Comparison of ENCODE assay signal across 13 mouse cellular contexts in genomic region chr15:95334323-95335296, GRCm38 (mm10).
DNase-seq lines count a peak whose midpoint lies in the region; ATAC-seq and TF ChIP-seq lines count a peak whose summit lies in the region.
"Had no signal": no experiment of that assay in that cellular context is flagged by ENCODE, and none has a peak within 500 bp of the region (broad histone marks: within the 10 kb centered on the region; RNA-seq: fewer than 3 reads in every experiment).

No protein-coding gene starts in this region.

- no peaks in the 10 kb centered on the region for H3K9me3 ChIP-seq in hindbrain, embryonic 13.5 days
- H3K9me3 ChIP-seq in midbrain, embryonic 16.5 days (replicated peaks; ENCODE audit: control insufficient read depth, low read length, poor library complexity, severe bottlenecking), result no peaks in the 10 kb centered on the region

- H3K9ac ChIP-seq in hindbrain, embryonic 13.5 days, result no peak overlapping the region
- H3K9ac ChIP-seq in midbrain, embryonic 16.5 days (ENCODE audit: low read depth, low read length), result peak overlapping the region; percentile 41; the same call in 1 of the 2 replicates

- WGBS in hindbrain, embryonic 13.5 days, result 63% methylated on average over 11 of the region's 11 CpGs
- WGBS in midbrain, embryonic 16.5 days, result 63% methylated on average over 11 of the region's 11 CpGs
- 87% methylated on average over 11 of the region's 11 CpGs for WGBS in kidney, adult 2 months

- TF ChIP-seq CTCF in cortical plate, adult 2 months (IDR thresholded peaks at IDR 0.05; ENCODE audit: extremely low read depth, insufficient read depth, low read length), result no peak
- TF ChIP-seq CTCF in kidney, adult 2 months (conservative IDR thresholded peaks at IDR 0.05; ENCODE audit: insufficient read depth, insufficient read length, low read depth, low read length), result no peak

- H3K36me3 ChIP-seq in hindbrain, embryonic 13.5 days, result no peaks in the 10 kb centered on the region
- H3K36me3 ChIP-seq in midbrain, embryonic 16.5 days (ENCODE audit: control insufficient read depth, insufficient read depth, low read length), result no peaks in the 10 kb centered on the region
- no peaks in the 10 kb centered on the region for H3K36me3 ChIP-seq in kidney, adult 2 months (ENCODE audit: control insufficient read depth, insufficient read depth, low read length)
- H3K36me3 ChIP-seq: G1E had no signal

- H3K27me3 ChIP-seq in hindbrain, embryonic 13.5 days, result no peaks in the 10 kb centered on the region
- no peaks in the 10 kb centered on the region for H3K27me3 ChIP-seq in midbrain, embryonic 16.5 days (ENCODE audit: control insufficient read depth, insufficient read depth, low read depth, low read length)
- H3K27me3 ChIP-seq in kidney, adult 2 months (replicated peaks; ENCODE audit: control insufficient read depth, insufficient read depth, low read length), result no peaks in the 10 kb centered on the region

- intact Hi-C loops in heart, postnatal 14 days (cut with DNase I), result no loop called here

- TF ChIP-seq POLR2A in cortical plate, adult 2 months (IDR thresholded peaks at IDR 0.05; ENCODE audit: extremely low read depth, insufficient read depth, low read length), result no peak
- TF ChIP-seq POLR2A in kidney, adult 2 months (IDR thresholded peaks at IDR 0.05; ENCODE audit: low read depth, low read length), result no peak

- peak overlapping the region; percentile 63 for H3K27ac ChIP-seq in cortical plate, adult 2 months (ENCODE audit: insufficient read depth, low read length)
- peak overlapping the region; percentile 60 for H3K27ac ChIP-seq in hindbrain, embryonic 13.5 days
- peak overlapping the region; percentile 69 for H3K27ac ChIP-seq in midbrain, embryonic 16.5 days (ENCODE audit: low read length)
- H3K27ac ChIP-seq in kidney, adult 2 months (ENCODE audit: insufficient read depth, low read depth, low read length), result no peak overlapping the region
- H3K27ac ChIP-seq: macrophage had no signal

- DNase-seq in heart, adult 11 months, result peak; percentile 66
- DNase-seq in heart, postnatal 14 days, result no peak
- no peak for DNase-seq in kidney, adult 2 months
- DNase-seq in adrenal gland, postnatal 36 days, result no peak
- no peak for DNase-seq in lung, postnatal 4 days
- DNase-seq: cerebellum, postnatal 14 days; gastrocnemius, postnatal 10 days had no signal

- peaks cover 14% of the 10 kb centered on the region for H3K4me1 ChIP-seq in cortical plate, adult 2 months (ENCODE audit: control insufficient read depth, insufficient read depth, low read length)
- H3K4me1 ChIP-seq in hindbrain, embryonic 13.5 days (replicated peaks), result peaks cover 30% of the 10 kb centered on the region
- peaks cover 14% of the 10 kb centered on the region for H3K4me1 ChIP-seq in midbrain, embryonic 16.5 days (ENCODE audit: control insufficient read depth, insufficient read depth, low read length)
- H3K4me1 ChIP-seq in kidney, adult 2 months (ENCODE audit: control insufficient read depth, insufficient read depth, low read length), result no peaks in the 10 kb centered on the region

- ATAC-seq in hindbrain, embryonic 13.5 days (ENCODE audit: low FRiP score), result no peak; the same call in 1 of the 2 replicates
- peak; percentile 89 for ATAC-seq in midbrain, embryonic 16.5 days
- ATAC-seq: intestine, postnatal 0 days had no signal

- no peak overlapping the region for H3K4me3 ChIP-seq in cortical plate, adult 2 months (ENCODE audit: insufficient read depth, low read length)
- H3K4me3 ChIP-seq in hindbrain, embryonic 13.5 days, result no peak overlapping the region
- H3K4me3 ChIP-seq in midbrain, embryonic 16.5 days (ENCODE audit: low read depth, low read length), result no peak overlapping the region
- H3K4me3 ChIP-seq in kidney, adult 2 months (ENCODE audit: insufficient read depth, low read depth, low read length), result no peak overlapping the region

- no peak overlapping the region for H3K4me2 ChIP-seq in hindbrain, embryonic 13.5 days
- no peak overlapping the region for H3K4me2 ChIP-seq in midbrain, embryonic 16.5 days (ENCODE audit: low read length)
